ENCODE assay signal across 18 mouse cellular contexts in genomic region chr16:43181038-43181437, GRCm38 (mm10).
"Had no signal": no experiment of that assay in that cellular context is flagged by ENCODE, and none has a peak within 500 bp of the region (broad histone marks: within the 10 kb centered on the region; RNA-seq: fewer than 3 reads in every experiment).

No protein-coding gene starts in this region.

- H3K27me3 ChIP-seq: midbrain, embryonic 13.5 days; midbrain, embryonic 15.5 days; neural tube, embryonic 13.5 days; neural tube, embryonic 15.5 days had no signal

- H3K4me2 ChIP-seq: lung, embryonic 14.5 days; midbrain, embryonic 13.5 days; midbrain, embryonic 15.5 days; neural tube, embryonic 13.5 days; neural tube, embryonic 15.5 days had no signal

- H3K9me3 ChIP-seq: midbrain, embryonic 10.5 days; midbrain, embryonic 13.5 days; midbrain, embryonic 15.5 days; neural tube, embryonic 13.5 days; neural tube, embryonic 15.5 days had no signal

- H3K9ac ChIP-seq: lung, embryonic 14.5 days; midbrain, embryonic 13.5 days; midbrain, embryonic 15.5 days; neural tube, embryonic 13.5 days; neural tube, embryonic 15.5 days had no signal

- H3K4me3 ChIP-seq: midbrain, embryonic 10.5 days; midbrain, embryonic 13.5 days; midbrain, embryonic 15.5 days; myocyte; neural tube, embryonic 13.5 days; neural tube, embryonic 15.5 days had no signal

- ATAC-seq: midbrain, embryonic 13.5 days; midbrain, embryonic 15.5 days had no signal

- H3K27ac ChIP-seq: midbrain, embryonic 10.5 days; midbrain, embryonic 13.5 days; midbrain, embryonic 15.5 days; neural tube, embryonic 13.5 days; neural tube, embryonic 15.5 days had no signal

- H3K36me3 ChIP-seq: midbrain, embryonic 10.5 days; midbrain, embryonic 13.5 days; midbrain, embryonic 15.5 days; neural tube, embryonic 13.5 days; neural tube, embryonic 15.5 days had no signal

- H3K4me1 ChIP-seq: midbrain, embryonic 10.5 days; midbrain, embryonic 13.5 days; midbrain, embryonic 15.5 days; neural tube, embryonic 13.5 days; neural tube, embryonic 15.5 days had no signal

- DNase-seq: lung, adult 18-20 months; lung, embryonic 14.5 days; lung, postnatal 10 days; lung, postnatal 4 days; retina, postnatal 1 day; right cerebral cortex, adult 18-20 months; right cerebral cortex, postnatal 25 days; right cerebral cortex, postnatal 4 days; spleen, adult 18-20 months; thymus, adult 18-20 months; thymus, postnatal 14 days; thymus, postnatal 36 days had no signal
